Mouse (Mus musculus) heart, postnatal 25 days (tissue): ENCODE data around the gene Slc22a29. TPM values are rescaled to one million over a fixed set of nuclear protein-coding genes. Genes with fewer than 3 reads are reported as not detected.
"Not testable (repeated sequence)": the region's sequence is repeated elsewhere in the genome, so short reads cannot be mapped to it uniquely, and the experiment has no call there.

Source experiments
- DNase-seq: peaks from one replicate; pipeline ENCODE4 v3.0.0; 2022; ENCODE audit warnings: low spot score
- intact Hi-C: fragments of 180-260 bp; cut with DNase I; formaldehyde crosslinking; loops from one replicate; pipeline ENCODE4 v1.15.1; 2025
- total RNA-seq, 2 experiments: library from RNA; stranded (reverse); gene quantifications; 2 replicates each; pipeline ENCODE4 v1.2.3; 2021

Gene Slc22a29
- not detected for total RNA-seq

DNA sequence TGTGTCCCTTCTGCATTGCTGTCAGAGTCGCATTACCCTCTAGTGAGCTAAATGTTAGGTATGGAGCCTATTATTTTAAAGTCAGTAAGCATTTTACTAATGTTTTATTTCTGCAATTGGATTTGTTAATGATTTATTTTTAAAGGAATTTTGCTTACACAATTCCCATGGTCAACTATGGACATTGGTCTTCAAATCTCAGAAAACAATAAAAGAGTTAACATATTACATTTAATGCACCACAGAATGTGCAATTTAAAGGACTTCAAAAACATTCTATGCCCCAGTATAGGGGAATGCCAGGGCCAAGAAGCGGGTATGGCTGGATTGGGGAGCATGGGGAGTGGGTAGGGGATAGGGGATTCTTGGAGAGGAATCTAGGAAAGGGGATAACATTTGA is at the start of gene Slc22a29:
Gene Slc22a29 (minus strand): TSS at position 101 of the 400 bp plus-strand sequence.
- no peak for DNase-seq
- intact Hi-C loops, result no loop called here

GRCm38 (mm10) chr19:8265324-8265723 is 46.6 kb upstream of the Slc22a29 start:
- no peak for DNase-seq
- intact Hi-C loops, result loop anchor here (10.0 kb wide), 1 partner anchor 301 kb away; the partner anchor contains the start of gene Slc22a27

DNA sequence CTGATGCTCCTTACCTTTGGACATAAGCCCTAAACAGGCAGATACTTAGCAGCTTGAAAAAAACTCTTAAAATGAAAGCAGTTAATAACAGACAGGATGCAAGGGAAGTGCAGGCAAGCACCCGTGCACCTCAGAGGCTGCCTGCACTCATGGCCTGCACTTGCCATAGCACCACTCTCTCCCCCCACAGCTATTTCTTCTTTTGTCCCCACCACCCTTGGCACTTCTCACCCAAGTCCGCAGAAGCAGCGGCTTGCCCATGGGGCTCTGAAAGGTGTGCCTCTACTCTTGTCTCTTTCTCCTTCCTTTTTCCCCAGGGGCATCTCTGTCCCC is 34.0 kb upstream of the Slc22a29 start:
- DNase-seq, result no peak
- intact Hi-C loops, result no loop called here

- DNase-seq, result peak; percentile 1
These were observed 33.4 kb upstream of the Slc22a29 start for GRCm38 (mm10) chr19:8251896-8252704.

DNA sequence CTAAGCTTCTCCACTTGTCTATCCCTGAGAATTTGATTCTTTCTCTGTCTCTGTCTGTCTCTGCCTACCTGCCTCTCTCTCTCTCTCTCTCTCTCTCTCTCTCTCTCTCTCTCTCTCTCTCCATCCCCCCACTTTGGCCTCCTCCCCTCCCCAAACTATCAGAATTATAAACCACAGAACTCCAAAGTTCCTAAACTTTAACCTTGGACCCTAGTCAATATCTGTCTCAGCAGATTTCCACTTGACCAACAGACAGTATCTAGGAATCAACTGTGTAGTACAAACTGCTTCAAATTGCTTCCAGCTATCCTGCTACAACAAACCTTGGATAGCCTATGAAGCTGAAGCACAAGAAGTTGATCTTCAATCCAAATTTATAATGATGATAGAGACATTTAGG is 10.2 kb upstream of the Slc22a29 start:
- intact Hi-C loops, result no loop called here
- DNase-seq, result no peak

More at GRCm38 (mm10) chr19:8251896-8252704, 33.4 kb upstream of the Slc22a29 start:
- intact Hi-C loops, result no loop called here

DNA sequence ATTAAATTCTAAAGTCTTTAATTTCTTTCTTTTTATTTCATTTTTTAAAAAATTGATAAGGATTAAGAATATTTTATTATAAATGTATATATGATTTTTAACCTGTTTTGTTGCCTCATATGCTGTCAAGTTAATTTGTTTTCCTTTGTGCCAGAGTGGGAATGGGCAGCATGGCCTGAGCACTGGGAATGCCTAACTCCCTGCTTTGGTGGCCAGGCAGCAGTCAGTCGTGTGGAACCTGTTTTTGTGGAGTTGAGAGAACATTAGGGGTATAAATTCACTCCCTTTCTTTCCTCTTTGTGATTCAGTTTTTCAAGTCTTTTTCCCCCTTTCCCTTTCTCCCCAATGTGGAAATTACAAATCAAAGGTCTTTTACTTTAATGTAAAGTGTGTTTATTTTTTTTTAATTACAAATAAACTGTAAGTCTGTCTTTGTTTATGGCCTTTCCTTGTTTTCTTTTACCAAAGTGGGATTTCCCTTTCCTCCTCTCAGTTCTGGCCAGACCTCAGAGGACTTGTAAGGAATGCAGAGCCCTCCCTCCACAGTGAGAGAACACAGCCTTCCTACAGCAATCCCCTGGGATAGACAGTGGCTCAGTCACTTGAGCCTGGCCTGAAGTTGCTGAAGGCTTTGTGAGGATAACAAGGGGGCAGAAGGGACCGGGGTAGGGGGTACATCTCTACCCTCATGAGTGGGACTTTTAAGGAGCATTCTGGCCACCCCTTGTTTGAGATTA is 69.7 kb downstream of the Slc22a29 start:
- DNase-seq, result no peak
- intact Hi-C loops, result no loop called here

GRCm38 (mm10) chr19:8142716-8143115 is 76.0 kb downstream of the Slc22a29 start:
- DNase-seq, intact Hi-C loops: not testable (repeated sequence)

- intact Hi-C loops, DNase-seq: not testable (repeated sequence)
These were observed 84.4 kb downstream of the Slc22a29 start for GRCm38 (mm10) chr19:8134127-8134841.

DNA sequence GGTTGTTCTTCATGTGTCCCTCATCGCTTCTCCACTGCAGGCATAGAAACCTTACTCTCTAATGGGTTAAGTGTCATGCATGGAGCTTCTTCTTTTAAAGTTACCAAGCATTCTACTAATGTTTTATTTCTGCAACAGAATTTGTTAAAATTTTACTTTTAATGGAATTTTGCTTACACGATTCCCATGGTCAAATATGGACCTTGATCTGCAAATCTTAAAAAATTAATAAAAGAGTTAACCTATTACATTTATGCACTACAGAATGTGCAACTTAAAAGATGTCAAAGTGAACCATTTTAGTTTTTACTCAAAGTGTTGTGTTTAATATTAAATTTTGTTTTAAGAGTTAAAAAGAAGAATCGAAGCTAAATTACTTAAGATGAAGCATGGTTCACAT is 86.8 kb downstream of the Slc22a29 start, which contains the start of gene Slc22a28:
Gene Slc22a28 (minus strand): TSS at position 102 of the 400 bp plus-strand sequence.
- intact Hi-C loops, DNase-seq: not testable (repeated sequence)

Other genes starting within 250 kb of the Slc22a29 start
- not detected for gene Slc22a28, start 86.9 kb downstream of the Slc22a29 start, total RNA-seq
- gene Slc22a30, start 186.2 kb upstream of the Slc22a29 start, total RNA-seq, result not detected